Mouse (Mus musculus) spleen, adult 18-20 months (tissue): ENCODE measurements at regions not wholly inside any gene's neighbourhood (a gene's known extent, or its start where the extent isn't known, plus 50 kb on each side); places are given as distances from the start of the nearest gene placed in this dataset.

Experiments used
- DNase-seq, 2 experiments: peaks; one replicate each; pipeline ENCODE4 v3.0.0; 2022; ENCODE audit warnings: mixed read lengths in 2 of 2

- DNase-seq, result no peak
These were observed 55.9 kb upstream of the Cnksr3 start for GRCm38 (mm10) chr10:7267903-7268302.

GRCm38 (mm10) chr10:7267106-7267505 is 55.1 kb upstream of the Cnksr3 start:
- DNase-seq, result no peak

DNA sequence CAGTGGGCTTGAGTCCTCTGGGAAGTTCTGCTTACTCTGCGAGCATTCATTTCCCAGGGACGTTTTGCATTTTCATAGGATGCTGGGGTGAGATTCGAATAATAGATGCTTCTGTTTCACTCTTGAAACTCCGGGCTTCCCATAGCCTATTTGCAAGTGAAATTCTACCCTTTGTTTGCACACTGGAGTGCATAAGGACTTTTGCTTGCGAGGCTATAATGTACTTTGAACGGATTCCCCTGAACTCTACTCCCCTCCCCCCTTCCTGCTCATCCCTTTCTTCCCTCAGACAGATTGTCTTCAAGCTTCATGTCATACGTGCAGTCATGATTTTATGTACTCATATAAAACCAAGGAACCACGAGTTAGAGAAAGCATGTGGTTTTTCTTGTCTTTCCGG is 53.4 kb upstream of the Cnksr3 start:
- no peak for DNase-seq

DNA sequence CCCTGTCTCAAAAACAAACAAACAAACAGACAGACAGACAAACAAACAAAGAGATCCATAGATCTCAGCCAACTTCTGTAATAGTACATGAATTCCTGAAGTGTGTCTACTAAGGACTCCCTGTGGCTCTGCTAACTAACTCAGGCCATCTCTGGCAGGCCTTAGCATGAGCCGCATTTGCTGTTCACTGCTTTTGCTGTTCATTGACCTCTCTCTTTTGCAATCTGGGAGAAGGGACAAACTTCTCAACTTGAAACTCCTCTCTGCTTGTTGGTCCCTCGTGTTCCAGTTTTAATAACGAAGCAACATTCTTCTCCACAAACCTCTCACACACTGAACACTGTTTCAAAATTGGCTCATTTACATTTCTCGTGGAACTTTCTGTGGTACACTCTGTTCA is 52.7 kb upstream of the Cnksr3 start:
- DNase-seq, result no peak
